Mouse (Mus musculus) ES-Bruce4 (cell line): ENCODE data around the gene Grm8.

ENCODE experiments used
- CTCF ChIP-seq: IDR thresholded peaks from one replicate; pipeline ENCODE4 v1.8.1; 2011; ENCODE audit warnings: low read depth, low read length
- EP300 ChIP-seq: IDR thresholded peaks from 2 replicates; pipeline ENCODE4 v1.6.1; 2011; ENCODE audit warnings: low read depth, low read length; ENCODE audit not compliant: insufficient read depth
- POLR2A ChIP-seq: IDR thresholded peaks from one replicate; pipeline ENCODE4 v1.8.1; 2011; ENCODE audit warnings: low read length; ENCODE audit not compliant: insufficient read depth

- TF ChIP-seq EP300 (no peak), CTCF (no peak), POLR2A (no peak)
These were observed 230.6 kb downstream of the Grm8 start for GRCm38 (mm10) chr6:27904358-27904757.
